ENCODE assay signal across 25 mouse cellular contexts in the genomic region with DNA sequence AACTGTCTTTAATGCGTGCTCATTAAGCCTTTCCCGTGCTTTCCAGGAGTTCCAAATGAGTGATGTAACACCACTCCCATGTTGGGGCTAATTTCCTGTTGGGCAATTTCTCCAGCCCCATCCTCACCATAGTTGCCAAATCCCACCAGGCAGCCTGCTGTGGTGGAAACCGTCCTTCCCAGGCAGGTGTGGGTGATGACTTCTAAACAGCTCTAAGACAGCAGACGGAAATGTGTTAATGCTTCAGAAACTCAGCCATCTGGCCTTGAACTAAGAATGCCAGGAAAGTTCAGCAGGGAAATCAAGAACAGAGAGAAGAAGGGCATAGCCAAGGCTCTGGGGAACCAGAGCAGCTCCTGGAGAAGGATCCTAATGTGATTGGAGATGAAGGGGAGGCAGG.
DNase-seq lines count a peak whose midpoint lies in the region; ATAC-seq lines count a peak whose summit lies in the region.
"Had no signal": no experiment of that assay in that cellular context is flagged by ENCODE, and none has a peak within 500 bp of the region (broad histone marks: within the 10 kb centered on the region; RNA-seq: fewer than 3 reads in every experiment).

No protein-coding gene starts in this region.

- H3K36me3 ChIP-seq in forebrain, embryonic 14.5 days (ENCODE audit: control insufficient read depth, insufficient read depth, low read length): no peaks in the 10 kb centered on the region
- no peaks in the 10 kb centered on the region for H3K36me3 ChIP-seq in forebrain, embryonic 10.5 days (replicated peaks)
- H3K36me3 ChIP-seq: G1E; hindbrain, embryonic 15.5 days; limb, embryonic 15.5 days; lung, embryonic 15.5 days; midbrain, embryonic 10.5 days; neural tube, embryonic 15.5 days had no signal

- H3K27me3 ChIP-seq in forebrain, embryonic 14.5 days (replicated peaks; ENCODE audit: control insufficient read depth, insufficient read depth, low read length): no peaks in the 10 kb centered on the region
- H3K27me3 ChIP-seq in forebrain, embryonic 10.5 days (ENCODE audit: poor library complexity, severe bottlenecking): no peaks in the 10 kb centered on the region
- H3K27me3 ChIP-seq: CH12.LX; hindbrain, embryonic 15.5 days; limb, embryonic 15.5 days; lung, embryonic 15.5 days; neural tube, embryonic 15.5 days; Patski had no signal

- H3K9me3 ChIP-seq in forebrain, embryonic 14.5 days (replicated peaks; ENCODE audit: control insufficient read depth, low read length): no peaks in the 10 kb centered on the region
- H3K9me3 ChIP-seq in forebrain, embryonic 10.5 days: no peaks in the 10 kb centered on the region
- H3K9me3 ChIP-seq: G1E; hindbrain, embryonic 15.5 days; limb, embryonic 15.5 days; lung, embryonic 15.5 days; midbrain, embryonic 10.5 days; neural tube, embryonic 15.5 days had no signal

- H3K9ac ChIP-seq in forebrain, embryonic 14.5 days (ENCODE audit: low read length): no peak overlapping the region
- H3K9ac ChIP-seq: hindbrain, embryonic 15.5 days; limb, embryonic 15.5 days; liver, embryonic 14.5 days; lung, embryonic 15.5 days; neural tube, embryonic 15.5 days had no signal

- no peak overlapping the region for H3K4me2 ChIP-seq in forebrain, embryonic 14.5 days (ENCODE audit: low read length)
- H3K4me2 ChIP-seq: hindbrain, embryonic 15.5 days; limb, embryonic 15.5 days; lung, embryonic 15.5 days; neural tube, embryonic 15.5 days had no signal

- DNase-seq in forebrain, embryonic 14.5 days (ENCODE audit: low spot score): peak; percentile 43
- DNase-seq in forebrain, embryonic 10.5 days (ENCODE audit: extremely low spot score, low spot score): no peak
- peak; percentile 4 for DNase-seq in lung, postnatal 10 days
- no peak for DNase-seq in lung, postnatal 4 days
- DNase-seq in cerebellum, adult 8-10 months: peak; percentile 2
- DNase-seq in cerebellum, postnatal 14 days: peak; percentile 34 to 38
- no peak for DNase-seq in thymus, postnatal 4 days
- no peak for DNase-seq in kidney, postnatal 25 days
- DNase-seq: adrenal gland, adult 2 months; B cell, adult 2 months; heart, postnatal 36 days; kidney, adult 9 months; kidney, postnatal 36 days; layer of hippocampus, postnatal 36 days; thymus, adult 18-20 months had no signal

- no peak overlapping the region for H3K4me3 ChIP-seq in forebrain, embryonic 14.5 days (ENCODE audit: low read depth, low read length)
- no peak overlapping the region for H3K4me3 ChIP-seq in forebrain, embryonic 10.5 days
- H3K4me3 ChIP-seq: hindbrain, embryonic 15.5 days; limb, embryonic 15.5 days; lung, embryonic 15.5 days; midbrain, embryonic 10.5 days; neural tube, embryonic 15.5 days had no signal

- 54% methylated on average over 4 of the region's 4 CpGs for whole genome bisulfite sequencing in forebrain, embryonic 14.5 days
- 66% methylated on average over 4 of the region's 4 CpGs for WGBS in forebrain, embryonic 10.5 days

- H3K4me1 ChIP-seq in forebrain, embryonic 14.5 days (ENCODE audit: control insufficient read depth, insufficient read depth, low read length): no peaks in the 10 kb centered on the region
- H3K4me1 ChIP-seq in forebrain, embryonic 10.5 days: peaks cover 3% of the 10 kb centered on the region; the same call in 1 of the 2 replicates
- H3K4me1 ChIP-seq: hindbrain, embryonic 15.5 days; midbrain, embryonic 10.5 days; neural tube, embryonic 15.5 days had no signal

- peak; percentile 58; the same call in 1 of the 2 replicates for ATAC-seq in forebrain, embryonic 14.5 days
- ATAC-seq: intestine, embryonic 16.5 days; Patski had no signal

- H3K27ac ChIP-seq in forebrain, embryonic 14.5 days (ENCODE audit: low read depth, low read length): no peak overlapping the region
- H3K27ac ChIP-seq in forebrain, embryonic 10.5 days: no peak overlapping the region
- H3K27ac ChIP-seq: hindbrain, embryonic 15.5 days; limb, embryonic 15.5 days; liver, embryonic 14.5 days; lung, embryonic 15.5 days; midbrain, embryonic 10.5 days; neural tube, embryonic 15.5 days had no signal

Comparison
In these comparisons a context has a peak if more than half of its experiments do, and no peak if none do; other contexts are left out.
1. DNase-seq: peak in forebrain, embryonic 14.5 days (single experiment), lung, postnatal 10 days (single experiment), cerebellum, adult 8-10 months (single experiment) and cerebellum, postnatal 14 days (2 of 2); none in forebrain, embryonic 10.5 days (single experiment), lung, postnatal 4 days (0 of 2), thymus, postnatal 4 days (single experiment) and kidney, postnatal 25 days (0 of 2).